Mouse (Mus musculus) midbrain, embryonic 12.5 days (tissue): ENCODE data around the gene Uox. TPM values are rescaled to one million over a fixed set of nuclear protein-coding genes. Genes with fewer than 3 reads are reported as not detected.

Source experiments
- ATAC-seq: fragments of 200-750 bp; cut with Nextera tagmentation; 2 replicates; pipeline ENCODE4 v1.8.0; 2017; ENCODE audit warnings: low read depth, moderate TSS enrichment, moderate library complexity; ENCODE audit not compliant: low FRiP score
- H3K27ac ChIP-seq: fragments of 300-500 bp; sonication (generic); replicated peaks from 2 replicates; pipeline ENCODE4 v1.5.1; 2016; ENCODE audit warnings: mild to moderate bottlenecking
- H3K27me3 ChIP-seq: fragments of 300-500 bp; sonication (generic); 2 replicates; pipeline ENCODE4 v1.6.1; 2016; ENCODE audit warnings: mild to moderate bottlenecking
- H3K36me3 ChIP-seq: fragments of 300-500 bp; sonication (generic); 2 replicates; pipeline ENCODE4 v1.6.1; 2016
- H3K4me1 ChIP-seq: fragments of 300-500 bp; sonication (generic); 2 replicates; pipeline ENCODE4 v1.6.1; 2016
- H3K4me2 ChIP-seq: fragments of 300-500 bp; sonication (generic); replicated peaks from 2 replicates; pipeline ENCODE4 v1.6.1; 2016; ENCODE audit warnings: mild to moderate bottlenecking, moderate library complexity
- H3K4me3 ChIP-seq: fragments of 300-500 bp; sonication (generic); 2 replicates; pipeline ENCODE4 v1.5.1; 2016; ENCODE audit warnings: mild to moderate bottlenecking
- H3K9ac ChIP-seq: fragments of 300-500 bp; sonication (generic); replicated peaks from 2 replicates; pipeline ENCODE4 v1.6.1; 2016; ENCODE audit warnings: mild to moderate bottlenecking, moderate library complexity
- H3K9me3 ChIP-seq: fragments of 300-500 bp; sonication (generic); 2 replicates; pipeline ENCODE4 v1.6.1; 2016; ENCODE audit warnings: mild to moderate bottlenecking
- WGBS: fragments of 180-500 bp; shearing (Covaris S2); methylation state at CpG from one replicate; pipeline ENCODE4 v1.1.7; 2016; 5-methylcytosine and 5-hydroxymethylcytosine counted together
- polyA plus RNA-seq: library from polyadenylated mRNA; unstranded; fragments of >200 nt; fragmentation: Nextera tagmentation; extraction: Ambion mirVana; gene quantifications from 2 replicates; pipeline ENCODE4 v1.2.1, GENCODE M21; 2016

The Uox gene
- polyA plus RNA-seq, 1 experiment from 2014 or later = not detected

DNA sequence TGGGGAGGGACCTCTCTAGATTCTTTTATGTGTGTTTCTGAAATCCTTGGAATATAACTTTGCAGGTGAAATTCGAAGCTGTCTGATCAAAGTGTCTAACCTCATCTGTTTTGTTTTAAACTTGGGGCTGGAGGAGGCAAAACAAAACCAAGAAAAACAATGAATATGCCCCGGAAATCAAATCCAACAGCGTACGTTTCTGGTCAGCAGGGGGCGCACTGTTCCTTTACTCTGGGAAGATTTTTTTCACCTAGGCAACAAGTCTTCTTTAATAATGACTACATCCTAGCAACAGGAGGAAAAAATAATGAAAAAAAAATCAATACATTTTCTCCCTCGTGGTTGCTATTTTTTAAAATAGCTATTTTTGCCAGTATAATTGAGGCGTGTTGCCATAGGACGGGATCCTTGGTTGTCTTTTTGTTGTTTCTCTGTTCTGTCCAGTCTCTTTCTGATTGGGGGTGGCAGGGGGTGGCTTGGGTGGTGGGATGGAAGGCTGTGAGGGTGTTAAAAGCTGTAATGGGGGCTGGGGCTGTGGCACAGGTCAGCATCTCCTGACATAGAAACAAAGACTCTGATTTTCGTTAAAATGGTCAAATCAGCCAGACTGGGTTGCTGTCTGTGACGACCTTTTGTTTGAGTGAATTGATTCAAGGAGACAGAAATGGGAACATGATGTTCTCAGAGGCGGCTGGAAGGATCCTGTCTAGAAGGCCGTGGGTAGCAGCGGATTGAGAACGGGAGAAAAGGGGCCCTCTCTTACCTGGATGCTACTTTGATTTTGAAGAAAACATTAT lies 5.8 kb upstream of the Uox start:
- Histone ChIP-seq H3K4me3 (no peak overlapping the region), H3K27ac (no peak overlapping the region), H3K9me3 (no peaks in the 10 kb centered on the region), H3K36me3 (no peaks in the 10 kb centered on the region), H3K4me2 (no peak overlapping the region), H3K27me3 (no peaks in the 10 kb centered on the region), H3K9ac (no peak overlapping the region), H3K4me1 (peaks cover 2% of the 10 kb centered on the region; the same call in 1 of the 2 replicates)
- WGBS = 28% methylated on average over 14 of the region's 14 CpGs
- ATAC-seq = peak; percentile 66; the same call in 1 of the 2 replicates

DNA sequence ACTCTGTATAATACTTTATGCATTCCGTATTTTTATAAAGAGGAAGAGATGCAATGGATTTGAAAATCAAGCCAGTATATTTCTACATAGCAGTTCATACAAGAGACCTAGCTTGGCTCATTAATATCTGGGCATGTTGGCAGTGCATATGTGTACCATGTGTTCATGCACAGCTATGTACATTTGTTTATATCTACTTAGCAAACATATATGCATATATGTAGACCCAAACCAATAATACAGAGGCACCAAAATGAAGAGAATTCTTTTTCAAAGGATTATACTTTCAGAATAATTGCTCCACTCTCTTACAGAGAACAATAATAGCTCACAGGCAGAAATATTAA lies 5.2 kb upstream of the Uox start:
- WGBS = 95% methylated on average over 1 of the region's 1 CpGs
- Histone ChIP-seq H3K9ac (no peak overlapping the region), H3K36me3 (no peaks in the 10 kb centered on the region), H3K4me1 (peaks cover 2% of the 10 kb centered on the region; the same call in 1 of the 2 replicates), H3K27ac (no peak overlapping the region), H3K4me2 (no peak overlapping the region), H3K4me3 (no peak overlapping the region), H3K9me3 (no peaks in the 10 kb centered on the region), H3K27me3 (no peaks in the 10 kb centered on the region)
- no peak for ATAC-seq

DNA sequence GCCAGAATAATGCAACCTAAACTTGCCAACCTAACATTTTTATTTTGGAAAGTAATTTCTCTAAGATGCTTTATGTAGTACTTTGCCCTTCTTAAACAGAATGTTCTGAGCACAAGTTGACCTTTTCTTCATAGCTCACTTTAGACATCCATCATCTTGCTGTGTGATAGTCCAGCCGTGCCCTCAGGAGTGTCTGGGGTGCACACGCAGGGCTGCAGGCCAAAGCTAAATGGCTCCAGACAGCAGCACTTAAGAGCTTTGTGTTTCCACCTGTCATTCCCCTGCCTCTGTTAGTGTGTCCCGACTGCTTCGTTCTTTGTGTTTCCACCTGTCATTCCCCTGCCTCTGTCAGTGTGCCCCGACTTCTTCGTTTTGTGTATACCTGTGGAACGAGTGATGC lies 2.9 kb upstream of the Uox start:
- no peak overlapping the region for H3K9ac ChIP-seq
- peaks cover 2% of the 10 kb centered on the region; the same call in 1 of the 2 replicates for H3K4me1 ChIP-seq
- H3K4me3 ChIP-seq = no peak overlapping the region
- no peak overlapping the region for H3K4me2 ChIP-seq
- ATAC-seq = no peak
- 85% methylated on average over 7 of the region's 7 CpGs for WGBS
- H3K27me3 ChIP-seq = no peaks in the 10 kb centered on the region
- no peak overlapping the region for H3K27ac ChIP-seq
- no peaks in the 10 kb centered on the region for H3K9me3 ChIP-seq
- H3K36me3 ChIP-seq = no peaks in the 10 kb centered on the region

DNA sequence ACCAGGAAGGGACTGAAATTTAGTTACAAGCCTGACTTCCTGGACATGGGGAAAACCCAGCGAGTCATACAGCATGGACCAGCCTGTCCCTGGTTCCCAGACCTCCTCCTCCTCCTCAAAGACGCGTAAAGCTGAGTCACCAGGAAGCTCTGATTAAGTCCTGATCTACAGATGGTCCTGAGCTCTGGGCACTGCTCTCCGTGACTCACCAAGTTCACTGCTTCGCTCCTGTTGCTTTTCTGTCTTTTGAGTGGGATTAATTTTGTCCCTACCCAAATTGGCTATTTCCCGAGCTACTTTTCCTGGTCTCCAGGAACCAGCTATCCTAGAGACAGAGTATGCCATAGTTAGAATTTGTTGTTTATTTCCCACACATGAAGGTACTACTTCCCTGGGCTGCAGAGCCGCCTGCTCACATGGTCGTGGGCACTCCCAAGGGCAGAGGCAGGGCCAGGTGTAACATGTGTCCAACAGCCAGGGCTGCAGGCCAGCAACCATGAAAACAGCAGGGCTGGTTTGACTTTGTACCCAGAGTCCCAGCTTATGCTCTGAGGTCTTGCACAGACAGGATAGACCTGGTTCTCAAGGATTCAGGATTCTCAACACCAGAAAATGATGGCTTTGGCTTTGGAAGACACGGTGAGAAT lies 2.2 kb upstream of the Uox start:
- H3K4me3 ChIP-seq = no peak overlapping the region
- H3K9ac ChIP-seq = no peak overlapping the region
- no peaks in the 10 kb centered on the region for H3K36me3 ChIP-seq
- no peak overlapping the region for H3K27ac ChIP-seq
- H3K4me1 ChIP-seq = peaks cover 2% of the 10 kb centered on the region; the same call in 1 of the 2 replicates
- H3K27me3 ChIP-seq = no peaks in the 10 kb centered on the region
- no peak overlapping the region for H3K4me2 ChIP-seq
- no peak for ATAC-seq
- no peaks in the 10 kb centered on the region for H3K9me3 ChIP-seq
- WGBS = 81% methylated on average over 9 of the region's 9 CpGs

DNA sequence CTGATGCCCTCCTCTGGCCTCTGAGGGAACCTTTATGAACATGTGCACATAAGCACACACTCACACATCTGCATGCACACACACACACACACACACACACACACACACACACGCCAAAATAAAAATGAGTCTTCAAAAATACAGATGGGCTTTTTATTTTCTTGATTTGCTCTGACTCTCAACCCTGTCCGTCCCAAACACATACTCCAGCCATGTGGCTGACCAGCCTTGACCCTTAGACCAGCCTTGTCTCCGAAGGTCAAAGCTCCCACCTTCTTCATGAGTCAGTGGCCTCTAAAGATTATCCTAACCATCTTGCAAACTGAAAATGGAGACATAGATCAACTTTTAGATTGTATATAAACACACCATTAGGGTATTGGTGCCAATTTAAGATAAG lies 632 bp upstream of the Uox start:
- Histone ChIP-seq H3K27me3 (no peaks in the 10 kb centered on the region), H3K9ac (no peak overlapping the region), H3K27ac (no peak overlapping the region), H3K4me2 (no peak overlapping the region), H3K36me3 (no peaks in the 10 kb centered on the region), H3K4me1 (peaks cover under 1% of the 10 kb centered on the region; the same call in 1 of the 2 replicates), H3K9me3 (no peaks in the 10 kb centered on the region), H3K4me3 (no peak overlapping the region)
- 93% methylated on average over 3 of the region's 3 CpGs for WGBS
- ATAC-seq = no peak

DNA sequence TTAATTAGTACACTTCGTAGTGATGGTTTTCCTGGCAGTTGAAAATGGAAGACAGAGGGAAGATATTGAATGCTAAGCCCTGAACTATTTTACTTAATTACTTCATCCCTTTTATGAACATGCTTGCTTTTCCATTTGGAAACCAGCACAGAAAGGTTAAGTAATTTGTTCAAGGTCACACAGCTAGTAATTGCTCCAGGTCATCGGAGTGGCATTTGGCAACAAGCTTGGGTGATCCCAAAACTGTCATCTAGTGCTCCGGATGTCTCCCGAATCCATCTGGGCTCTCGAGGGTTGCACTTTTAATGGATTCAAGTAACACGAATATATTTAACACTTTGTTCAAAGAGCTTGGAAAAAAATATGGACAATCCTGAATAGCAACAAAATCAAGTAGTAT lies 713 bp downstream of the Uox start:
- Histone ChIP-seq H3K36me3 (no peaks in the 10 kb centered on the region), H3K4me3 (no peak overlapping the region), H3K27me3 (no peaks in the 10 kb centered on the region), H3K4me1 (no peaks in the 10 kb centered on the region), H3K27ac (no peak overlapping the region), H3K9me3 (no peaks in the 10 kb centered on the region), H3K9ac (no peak overlapping the region), H3K4me2 (no peak overlapping the region)
- 87% methylated on average over 6 of the region's 6 CpGs for WGBS
- no peak for ATAC-seq

DNA sequence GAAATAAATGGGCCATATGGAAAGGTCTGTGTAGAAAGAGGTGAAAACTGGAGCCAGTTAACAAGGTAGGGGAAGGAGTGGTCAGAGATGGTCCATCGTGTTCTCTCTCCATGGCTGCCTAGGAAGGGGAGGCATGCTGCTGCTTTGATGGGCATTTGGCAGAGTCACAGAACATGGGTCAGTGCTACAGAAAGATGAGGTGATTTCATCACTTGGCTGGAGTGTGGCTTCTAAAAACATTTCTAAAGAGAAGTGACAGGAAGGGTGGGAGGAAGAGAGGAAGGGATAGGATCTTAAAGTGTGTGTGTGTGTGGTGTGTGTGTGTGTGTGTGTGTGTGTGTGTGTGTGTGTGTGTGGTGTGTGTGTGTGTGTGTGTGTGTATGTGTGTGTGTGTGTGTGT lies 1.1 kb downstream of the Uox start:
- WGBS = 71% methylated on average over 1 of the region's 1 CpGs
- Histone ChIP-seq H3K4me3 (no peak overlapping the region), H3K27ac (no peak overlapping the region), H3K4me2 (no peak overlapping the region), H3K27me3 (no peaks in the 10 kb centered on the region), H3K9ac (no peak overlapping the region), H3K9me3 (no peaks in the 10 kb centered on the region), H3K36me3 (no peaks in the 10 kb centered on the region), H3K4me1 (no peaks in the 10 kb centered on the region)
- ATAC-seq = no peak

DNA sequence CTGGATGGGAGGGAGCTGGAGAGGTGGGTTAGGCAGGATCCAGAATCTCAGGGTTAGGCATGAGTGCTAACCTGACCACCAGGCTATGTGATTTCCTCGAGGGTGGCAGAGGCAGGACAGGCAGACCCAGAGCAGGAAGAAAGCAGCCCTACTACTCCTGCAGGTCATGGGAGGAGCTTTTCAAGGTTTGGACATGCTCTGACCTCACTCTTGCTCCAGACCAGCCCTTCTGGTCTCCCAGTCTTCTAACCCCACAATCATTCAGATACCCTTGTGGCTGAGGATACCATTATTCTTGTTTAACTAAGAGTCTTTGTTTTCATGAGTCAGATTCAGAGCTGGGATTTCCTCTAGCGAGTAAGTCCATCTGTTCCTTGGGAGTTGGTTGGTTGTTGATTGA lies 7.4 kb downstream of the Uox start:
- H3K9me3 ChIP-seq = no peaks in the 10 kb centered on the region
- no peak overlapping the region for H3K27ac ChIP-seq
- no peaks in the 10 kb centered on the region for H3K4me1 ChIP-seq
- H3K4me2 ChIP-seq = no peak overlapping the region
- 70% methylated on average over 2 of the region's 2 CpGs for WGBS
- H3K4me3 ChIP-seq = no peak overlapping the region
- no peak for ATAC-seq
- no peak overlapping the region for H3K9ac ChIP-seq
- H3K36me3 ChIP-seq = no peaks in the 10 kb centered on the region
- H3K27me3 ChIP-seq = no peaks in the 10 kb centered on the region

DNA sequence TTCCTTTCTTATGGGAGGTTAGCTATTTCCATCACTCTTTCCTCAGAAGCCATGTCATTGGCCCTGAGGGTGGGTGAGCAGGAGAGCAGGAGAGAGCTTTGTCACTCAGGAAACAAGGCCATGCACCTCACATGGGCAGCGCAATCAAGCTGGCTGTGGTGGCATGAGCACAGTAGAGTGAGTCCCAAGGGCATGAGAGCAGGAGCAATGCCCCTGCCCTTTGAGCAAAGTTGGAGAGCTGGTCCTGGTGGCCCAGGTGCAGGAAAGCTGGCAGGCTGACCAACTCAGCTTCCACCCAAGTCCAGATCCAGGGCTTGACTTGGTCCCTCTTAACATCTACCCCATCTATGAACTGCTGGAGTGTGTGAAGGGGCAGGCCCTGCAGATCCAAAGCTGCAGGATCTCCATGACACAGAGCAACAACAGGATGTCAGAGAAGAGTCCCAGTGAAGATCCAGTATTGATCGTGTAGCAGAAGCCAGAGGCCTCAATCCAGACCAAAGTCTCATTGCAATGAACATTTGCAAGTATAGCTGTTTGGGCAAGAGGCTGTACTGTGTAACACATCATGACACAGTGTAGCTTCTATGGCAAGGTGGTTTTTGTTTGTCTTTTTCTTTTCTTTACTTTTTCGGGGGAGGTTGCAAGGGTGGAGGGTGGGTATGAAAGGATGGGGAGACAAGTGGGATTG lies 10.0 kb downstream of the Uox start:
- no peak for ATAC-seq
- Histone ChIP-seq H3K4me3 (no peak overlapping the region), H3K27ac (no peak overlapping the region), H3K36me3 (no peaks in the 10 kb centered on the region), H3K4me2 (no peak overlapping the region), H3K27me3 (no peaks in the 10 kb centered on the region), H3K9me3 (no peaks in the 10 kb centered on the region), H3K4me1 (no peaks in the 10 kb centered on the region), H3K9ac (no peak overlapping the region)
- WGBS = 94% methylated on average over 3 of the region's 3 CpGs

DNA sequence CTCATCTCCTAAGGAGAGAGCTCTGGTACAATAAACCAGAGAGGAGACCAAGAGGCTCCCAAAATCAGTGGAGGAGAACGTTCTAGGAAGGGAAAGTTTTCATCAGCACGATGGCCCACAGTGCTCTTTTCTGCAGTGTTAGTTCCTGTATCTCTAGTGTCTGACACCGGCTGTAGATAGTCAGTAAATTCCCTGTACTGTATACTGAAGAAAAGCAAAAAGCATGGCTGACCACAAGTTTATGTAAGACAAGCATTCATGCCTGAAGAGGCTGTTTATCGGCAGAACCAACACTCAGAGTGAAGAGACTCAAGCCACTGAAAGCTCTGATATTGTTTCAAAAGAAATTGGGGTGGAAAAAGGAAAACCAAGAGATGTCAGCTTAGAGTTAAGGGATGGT lies 13.3 kb downstream of the Uox start:
- no peak overlapping the region for H3K4me3 ChIP-seq
- 87% methylated on average over 4 of the region's 4 CpGs for WGBS

DNA sequence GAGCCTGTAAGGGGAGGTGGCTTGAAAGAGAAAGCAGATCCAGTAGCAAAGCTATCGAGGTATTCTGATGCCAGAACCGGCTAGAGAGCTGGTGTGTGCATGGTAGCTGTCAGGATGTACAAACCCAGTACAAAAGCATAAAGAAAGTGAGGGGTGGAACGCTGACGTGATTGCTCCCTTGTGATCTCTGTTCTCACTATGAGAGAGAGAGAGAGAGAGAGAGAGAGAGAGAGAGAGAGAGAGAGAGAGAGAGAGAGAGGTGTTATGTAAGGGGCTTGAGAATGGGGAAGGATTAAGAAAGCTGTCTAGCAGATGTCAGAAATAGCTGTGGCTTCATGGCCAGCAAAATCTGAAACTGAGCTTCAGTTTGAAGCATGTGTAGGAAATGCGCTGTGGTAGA lies 13.7 kb downstream of the Uox start:
- 75% methylated on average over 5 of the region's 5 CpGs for WGBS
- H3K27ac ChIP-seq = no peak overlapping the region

More for the DNA sequence above, 13.3 kb downstream of the Uox start:
- Histone ChIP-seq H3K9ac (no peak overlapping the region), H3K4me1 (no peaks in the 10 kb centered on the region), H3K4me2 (no peak overlapping the region), H3K36me3 (no peaks in the 10 kb centered on the region), H3K9me3 (no peaks in the 10 kb centered on the region), H3K27ac (no peak overlapping the region), H3K27me3 (no peaks in the 10 kb centered on the region)
- no peak for ATAC-seq

DNA sequence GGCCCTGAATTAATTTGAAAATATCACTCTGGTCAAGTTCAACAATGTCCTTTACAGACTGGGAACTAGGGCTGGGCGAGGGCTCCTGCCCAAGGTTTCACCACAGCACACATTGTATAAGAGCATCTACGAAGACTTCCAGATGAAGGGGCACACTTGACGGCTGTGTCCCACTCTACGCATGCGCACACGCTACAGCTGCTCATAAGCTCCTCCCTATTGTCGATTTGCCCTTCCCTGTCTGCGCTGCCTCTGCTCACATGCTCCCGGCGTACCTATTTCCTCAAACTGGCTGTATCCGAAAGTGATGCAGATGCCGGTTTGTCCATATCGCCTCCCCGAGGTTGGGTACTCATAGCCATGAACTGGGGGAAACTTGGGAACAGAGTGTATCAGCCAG lies 16.4 kb downstream of the Uox start:
- no peaks in the 10 kb centered on the region for H3K27me3 ChIP-seq
- no peak overlapping the region for H3K9ac ChIP-seq
- H3K27ac ChIP-seq = no peak overlapping the region
- H3K36me3 ChIP-seq = no peaks in the 10 kb centered on the region
- no peaks in the 10 kb centered on the region for H3K4me1 ChIP-seq
- ATAC-seq = no peak
- H3K9me3 ChIP-seq = no peaks in the 10 kb centered on the region
- no peak overlapping the region for H3K4me3 ChIP-seq
- 96% methylated on average over 14 of the region's 14 CpGs for WGBS
- no peak overlapping the region for H3K4me2 ChIP-seq

More for the DNA sequence above, 13.7 kb downstream of the Uox start:
- no peak for ATAC-seq
- no peaks in the 10 kb centered on the region for H3K4me1 ChIP-seq
- H3K9ac ChIP-seq = no peak overlapping the region
- H3K4me2 ChIP-seq = no peak overlapping the region
- H3K4me3 ChIP-seq = no peak overlapping the region
- no peaks in the 10 kb centered on the region for H3K27me3 ChIP-seq
- H3K36me3 ChIP-seq = no peaks in the 10 kb centered on the region
- no peaks in the 10 kb centered on the region for H3K9me3 ChIP-seq
